Mouse (Mus musculus): ENCODE data around the gene Clasrp.

Gene Clasrp

GRCm38 (mm10) chr7:19531077-19531476, 73.2 kb downstream of the Clasrp start:
- DNase-seq (ENCODE audit: low spot score in 2 of 2), result no peak

Data from thymus, postnatal 10 days (tissue).